Mouse (Mus musculus): ENCODE measurements around the gene Rab5b. TPM values are rescaled to one million over a fixed set of nuclear protein-coding genes. Genes with fewer than 3 reads are reported as not detected.
"Not testable (repeated sequence)": the region's sequence is repeated elsewhere in the genome, so short reads cannot be mapped to it uniquely, and the experiment has no call there.

The Rab5b gene
- total and polyA plus RNA-seq, 3 experiments, result 68.9 to 80.0 (median 72.8) TPM

- 93% methylated on average over 13 of the region's 13 CpGs for WGBS
- Histone ChIP-seq H3K79me2 (replicated peaks; ENCODE audit: control insufficient read depth, insufficient read depth, low read length) (no peaks in the 10 kb centered on the region), H3K27me3 (ENCODE audit: control insufficient read depth, insufficient read depth, low read length) (no peaks in the 10 kb centered on the region), H3K27ac (no peak overlapping the region), H3K4me3 (no peak overlapping the region), H3K36me3 (ENCODE audit: control insufficient read depth, insufficient read depth, low read length) (no peaks in the 10 kb centered on the region), H3K4me1 (ENCODE audit: control insufficient read depth, insufficient read depth, low read length) (no peaks in the 10 kb centered on the region), H3K9ac (ENCODE audit: low read depth, low read length) (no peak overlapping the region)
- TF ChIP-seq EP300 (IDR thresholded peaks at IDR 0.05; ENCODE audit: insufficient read depth, low read depth, low read length), result no peak
- TF ChIP-seq POLR2A (IDR thresholded peaks at IDR 0.05; ENCODE audit: insufficient read depth, low read depth, low read length), result no peak
- no peak for TF ChIP-seq CTCF (IDR thresholded peaks at IDR 0.05)
- no peak for DNase-seq
- intact Hi-C loops (cut with DNase I), result no loop called here
These were observed 60.4 kb downstream of the Rab5b start for GRCm38 (mm10) chr10:128635697-128636096.

GRCm38 (mm10) chr10:128631571-128631970 is 64.5 kb downstream of the Rab5b start:
- H3K4me1 ChIP-seq (ENCODE audit: control insufficient read depth, insufficient read depth, low read length), result no peaks in the 10 kb centered on the region
- H3K4me3 ChIP-seq, result no peak overlapping the region
- no peak for DNase-seq
- H3K79me2 ChIP-seq (replicated peaks; ENCODE audit: control insufficient read depth, insufficient read depth, low read length), result no peaks in the 10 kb centered on the region
- H3K36me3 ChIP-seq (ENCODE audit: control insufficient read depth, insufficient read depth, low read length), result no peaks in the 10 kb centered on the region
- H3K27me3 ChIP-seq (ENCODE audit: control insufficient read depth, insufficient read depth, low read length), result no peaks in the 10 kb centered on the region
- TF ChIP-seq CTCF (IDR thresholded peaks at IDR 0.05) (no peak), POLR2A (IDR thresholded peaks at IDR 0.05; ENCODE audit: insufficient read depth, low read depth, low read length) (no peak), EP300 (IDR thresholded peaks at IDR 0.05; ENCODE audit: insufficient read depth, low read depth, low read length) (no peak)
- intact Hi-C loops (cut with DNase I), result no loop called here
- H3K9ac ChIP-seq (ENCODE audit: low read depth, low read length), result no peak overlapping the region
- no peak overlapping the region for H3K27ac ChIP-seq
- WGBS, result 22% methylated on average over 6 of the region's 6 CpGs

- H3K4me3 ChIP-seq; DNase-seq; H3K27ac ChIP-seq; H3K36me3 ChIP-seq (ENCODE audit: control insufficient read depth, insufficient read depth, low read length); H3K4me1 ChIP-seq (ENCODE audit: control insufficient read depth, insufficient read depth, low read length); H3K9ac ChIP-seq (ENCODE audit: low read depth, low read length); intact Hi-C loops (cut with DNase I); H3K79me2 ChIP-seq (replicated peaks; ENCODE audit: control insufficient read depth, insufficient read depth, low read length); H3K27me3 ChIP-seq (ENCODE audit: control insufficient read depth, insufficient read depth, low read length): not testable (repeated sequence)
- WGBS, result 78% methylated on average over 5 of the region's 5 CpGs
These were observed 65.8 kb downstream of the Rab5b start for GRCm38 (mm10) chr10:128630306-128630705.

DNA sequence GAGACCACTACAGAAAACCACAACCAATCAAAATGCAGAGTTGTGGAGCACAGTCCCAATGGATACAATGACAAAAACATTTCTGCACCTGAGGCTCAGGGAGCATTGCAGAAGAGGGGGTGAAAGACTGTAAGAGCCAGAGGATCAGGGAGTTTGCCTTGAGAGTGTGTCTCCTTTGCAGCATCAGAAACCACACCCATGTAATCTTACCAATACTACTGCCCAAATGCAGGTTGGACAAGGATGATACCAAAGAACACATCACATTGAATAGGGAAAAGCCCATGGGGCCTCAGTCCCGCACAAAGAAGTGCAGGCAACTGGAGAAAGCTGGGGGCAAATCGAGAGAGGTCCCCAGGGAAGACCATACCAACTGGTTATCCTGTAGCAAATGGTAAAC is 66.3 kb downstream of the Rab5b start:
- Histone ChIP-seq H3K79me2 (replicated peaks; ENCODE audit: control insufficient read depth, insufficient read depth, low read length) (no peaks in the 10 kb centered on the region), H3K9ac (ENCODE audit: low read depth, low read length) (no peak overlapping the region), H3K27ac (no peak overlapping the region), H3K27me3 (ENCODE audit: control insufficient read depth, insufficient read depth, low read length) (no peaks in the 10 kb centered on the region), H3K4me3 (no peak overlapping the region), H3K36me3 (ENCODE audit: control insufficient read depth, insufficient read depth, low read length) (peaks cover 5% of the 10 kb centered on the region), H3K4me1 (ENCODE audit: control insufficient read depth, insufficient read depth, low read length) (peaks cover 3% of the 10 kb centered on the region)
- intact Hi-C loops (cut with DNase I), result loop anchor here (5.0 to 10.0 kb wide), 3 partner anchors 77 to 327 kb away; partner anchors contain the start of genes Gdf11 and Pan2
- TF ChIP-seq POLR2A (IDR thresholded peaks at IDR 0.05; ENCODE audit: insufficient read depth, low read depth, low read length) (no peak), EP300 (IDR thresholded peaks at IDR 0.05; ENCODE audit: insufficient read depth, low read depth, low read length) (no peak), CTCF (IDR thresholded peaks at IDR 0.05) (no peak)
- DNase-seq, result no peak
- WGBS, result 68% methylated on average over 2 of the region's 2 CpGs

DNA sequence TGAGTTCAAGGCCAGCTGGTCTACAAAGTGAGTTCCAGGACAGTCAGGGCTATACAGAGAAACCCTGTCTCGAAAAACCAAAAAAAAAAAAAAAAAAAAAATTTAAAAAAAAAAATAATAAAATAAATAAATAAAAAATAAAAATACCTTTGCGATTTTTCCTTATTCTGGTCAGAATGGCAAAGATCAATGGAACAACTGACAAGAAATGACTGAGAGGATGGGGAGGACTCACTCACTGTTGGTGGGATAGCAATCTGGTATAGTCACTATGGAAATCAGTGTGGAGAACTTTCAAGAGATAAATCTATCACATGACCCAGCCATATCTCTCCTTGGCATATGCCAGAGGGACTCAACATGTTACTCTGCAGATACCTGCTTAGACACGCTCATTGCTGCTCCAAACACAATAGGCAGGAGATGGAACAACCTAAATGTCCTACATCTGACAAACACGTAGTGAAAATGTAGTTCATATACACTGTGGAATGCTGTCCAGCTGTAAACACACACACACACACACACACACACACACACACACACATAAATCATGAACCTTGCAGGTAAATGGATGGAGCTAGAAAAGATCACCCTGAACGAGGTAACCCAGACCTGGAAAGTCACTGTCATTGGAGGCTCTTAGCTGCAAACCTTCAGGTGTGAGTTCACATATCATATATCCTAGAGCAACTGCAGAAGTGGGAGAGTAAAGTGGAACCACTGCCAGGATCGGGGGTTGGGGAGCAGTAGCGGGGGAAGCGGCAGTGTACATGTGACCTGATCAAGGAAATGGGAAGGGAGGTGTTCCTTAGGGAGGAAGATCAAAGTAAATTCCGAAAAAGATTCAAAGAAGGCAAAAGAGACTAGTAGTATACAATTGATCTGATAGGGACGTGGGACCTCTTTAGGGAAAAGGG is 68.4 kb downstream of the Rab5b start:
- WGBS, result 65% methylated on average over 10 of the region's 10 CpGs
- H3K79me2 ChIP-seq (replicated peaks; ENCODE audit: control insufficient read depth, insufficient read depth, low read length), result no peaks in the 10 kb centered on the region
- intact Hi-C loops (cut with DNase I), result loop anchor here (5.0 to 10.0 kb wide), 3 partner anchors 75 to 325 kb away; partner anchors contain the start of genes Gdf11 and Pan2
- peaks cover 3% of the 10 kb centered on the region for H3K4me1 ChIP-seq (ENCODE audit: control insufficient read depth, insufficient read depth, low read length)
- H3K27me3 ChIP-seq (ENCODE audit: control insufficient read depth, insufficient read depth, low read length), result no peaks in the 10 kb centered on the region
- H3K4me3 ChIP-seq, result no peak overlapping the region
- H3K36me3 ChIP-seq (ENCODE audit: control insufficient read depth, insufficient read depth, low read length), result peaks cover 5% of the 10 kb centered on the region
- no peak for DNase-seq
- no peak overlapping the region for H3K27ac ChIP-seq
- H3K9ac ChIP-seq (ENCODE audit: low read depth, low read length), result no peak overlapping the region
- TF ChIP-seq EP300 (IDR thresholded peaks at IDR 0.05; ENCODE audit: insufficient read depth, low read depth, low read length) (no peak), CTCF (IDR thresholded peaks at IDR 0.05) (no peak), POLR2A (IDR thresholded peaks at IDR 0.05; ENCODE audit: insufficient read depth, low read depth, low read length) (no peak)

Other genes starting within 250 kb of the Rab5b start
- 10 to 100 TPM; 75.5 to 77.6 TPM for gene Smarcc2, start 237.0 kb downstream of the Rab5b start, total RNA-seq (2021)
- 49.1 and 61.1 TPM in 2 replicates for gene Smarcc2, start 237.0 kb downstream of the Rab5b start, polyA plus RNA-seq (2012; rRNA removed)
- 100 to 1,000 TPM; 242 to 302 TPM for gene Myl6, start 202.1 kb downstream of the Rab5b start, total RNA-seq (2021)
- 379 and 468 TPM in 2 replicates for gene Myl6, start 202.1 kb downstream of the Rab5b start, polyA plus RNA-seq (2012; rRNA removed)
- 1 to 10 TPM; 3.5 to 3.8 TPM for gene Myl6b, start 197.6 kb downstream of the Rab5b start, total RNA-seq (2021)
- gene Myl6b, start 197.6 kb downstream of the Rab5b start, polyA plus RNA-seq (2012; rRNA removed), result 2.9 and 4.1 TPM in 2 replicates
- gene Esyt1, start 170.4 kb downstream of the Rab5b start, total RNA-seq (2021), result 10 to 100 TPM; 16.4 to 17.9 TPM
- 23.6 and 24.7 TPM in 2 replicates for gene Esyt1, start 170.4 kb downstream of the Rab5b start, polyA plus RNA-seq (2012; rRNA removed)
- gene Zc3h10, start 148.5 kb downstream of the Rab5b start, total RNA-seq (2021), result 1 to 10 TPM; 7.5 to 7.6 TPM
- gene Zc3h10, start 148.5 kb downstream of the Rab5b start, polyA plus RNA-seq (2012; rRNA removed), result 6.6 and 6.8 TPM in 2 replicates
- gene Rpl41, start 147.0 kb downstream of the Rab5b start, total RNA-seq (2021), result 1,000 to 10,000 TPM; 1,453 to 1,598 TPM
- 853 and 867 TPM in 2 replicates for gene Rpl41, start 147.0 kb downstream of the Rab5b start, polyA plus RNA-seq (2012; rRNA removed)
- 10 to 100 TPM; 39.4 to 44.2 TPM for gene Pa2g4, start 130.3 kb downstream of the Rab5b start, total RNA-seq (2021)
- 19.5 and 35.6 TPM in 2 replicates for gene Pa2g4, start 130.3 kb downstream of the Rab5b start, polyA plus RNA-seq (2012; rRNA removed)
- 1 to 10 TPM; 6.3 to 8.2 TPM for gene Erbb3, start 106.6 kb downstream of the Rab5b start, total RNA-seq (2021)
- gene Erbb3, start 106.6 kb downstream of the Rab5b start, polyA plus RNA-seq (2012; rRNA removed), result 5.5 and 7.7 TPM in 2 replicates
- gene Rps26, start 69.5 kb downstream of the Rab5b start, total RNA-seq (2021), result 100 to 1,000 TPM; 229 to 279 TPM
- gene Rps26, start 69.5 kb downstream of the Rab5b start, polyA plus RNA-seq (2012; rRNA removed), result 315 and 337 TPM in 2 replicates
- gene Ikzf4, start 50.3 kb downstream of the Rab5b start, total RNA-seq (2021), result 1 to 10 TPM in 1 of 2 experiments, under 1 TPM in 1; 0.97 to 1.8 TPM
- gene Ikzf4, start 50.3 kb downstream of the Rab5b start, polyA plus RNA-seq (2012; rRNA removed), result 0.88 TPM in 2 replicates
- gene Suox, start 22.2 kb downstream of the Rab5b start, total RNA-seq (2021), result 10 to 100 TPM; 25.6 to 26.6 TPM
- 21.8 and 37.9 TPM in 2 replicates for gene Suox, start 22.2 kb downstream of the Rab5b start, polyA plus RNA-seq (2012; rRNA removed)
- under 1 TPM; 0.43 to 0.50 TPM for gene Pmel, start 7.9 kb upstream of the Rab5b start, total RNA-seq (2021)
- gene Pmel, start 7.9 kb upstream of the Rab5b start, polyA plus RNA-seq (2012; rRNA removed), result 0.59 and 0.66 TPM in 2 replicates
- gene Cdk2, start 8.8 kb upstream of the Rab5b start, total RNA-seq (2021), result 10 to 100 TPM in 1 of 2 experiments, 1 to 10 TPM in 1; 8.5 to 10.9 TPM
- gene Cdk2, start 8.8 kb upstream of the Rab5b start, polyA plus RNA-seq (2012; rRNA removed), result 10.0 and 17.5 TPM in 2 replicates
- 10 to 100 TPM; 11.2 to 12.6 TPM for gene Dgka, start 48.6 kb upstream of the Rab5b start, total RNA-seq (2021)
- 17.5 and 20.3 TPM in 2 replicates for gene Dgka, start 48.6 kb upstream of the Rab5b start, polyA plus RNA-seq (2012; rRNA removed)
- gene Pym1, start 51.6 kb upstream of the Rab5b start, total RNA-seq (2021), result 1 to 10 TPM; 8.6 to 9.4 TPM
- 7.9 and 10.8 TPM in 2 replicates for gene Pym1, start 51.6 kb upstream of the Rab5b start, polyA plus RNA-seq (2012; rRNA removed)
- 1 to 10 TPM; 2.8 to 4.4 TPM for gene Mmp19, start 94.6 kb upstream of the Rab5b start, total RNA-seq (2021)
- gene Mmp19, start 94.6 kb upstream of the Rab5b start, polyA plus RNA-seq (2012; rRNA removed), result 3.1 and 4.4 TPM in 2 replicates
- gene Dnajc14, start 107.8 kb upstream of the Rab5b start, total RNA-seq (2021), result 10 to 100 TPM; 34.1 to 36.4 TPM
- 8.4 and 11.3 TPM in 2 replicates for gene Dnajc14, start 107.8 kb upstream of the Rab5b start, polyA plus RNA-seq (2012; rRNA removed)
- gene Tmem198b, start 108.1 kb upstream of the Rab5b start, total RNA-seq (2021), result 1 to 10 TPM; 4.7 to 5.4 TPM
- gene Tmem198b, start 108.1 kb upstream of the Rab5b start, polyA plus RNA-seq (2012; rRNA removed), result 11.2 and 11.9 TPM in 2 replicates
- 10 to 100 TPM; 37.2 to 43.4 TPM for gene Sarnp, start 121.1 kb upstream of the Rab5b start, total RNA-seq (2021)
- 14.3 and 25.5 TPM in 2 replicates for gene Sarnp, start 121.1 kb upstream of the Rab5b start, polyA plus RNA-seq (2012; rRNA removed)
- 1 to 10 TPM; 7.8 to 8.1 TPM for gene Ormdl2, start 125.4 kb upstream of the Rab5b start, total RNA-seq (2021)
- gene Ormdl2, start 125.4 kb upstream of the Rab5b start, polyA plus RNA-seq (2012; rRNA removed), result 15.3 and 23.3 TPM in 2 replicates
- gene Gdf11, start 195.5 kb upstream of the Rab5b start, total RNA-seq (2021), result 1 to 10 TPM; 2.0 to 2.5 TPM
- gene Gdf11, start 195.5 kb upstream of the Rab5b start, polyA plus RNA-seq (2012; rRNA removed), result 0.78 and 1.1 TPM in 2 replicates
- gene Cd63, start 204.7 kb upstream of the Rab5b start, total RNA-seq (2021), result 100 to 1,000 TPM; 132 to 156 TPM
- 83.2 and 101 TPM in 2 replicates for gene Cd63, start 204.7 kb upstream of the Rab5b start, polyA plus RNA-seq (2012; rRNA removed)
- 1 to 10 TPM; 5.2 to 5.9 TPM for gene Rdh5, start 226.6 kb upstream of the Rab5b start, total RNA-seq (2021)
- gene Rdh5, start 226.6 kb upstream of the Rab5b start, polyA plus RNA-seq (2012; rRNA removed), result 19.4 and 24.9 TPM in 2 replicates
- gene Bloc1s1, start 227.8 kb upstream of the Rab5b start, total RNA-seq (2021), result 100 to 1,000 TPM; 181 to 201 TPM
- gene Bloc1s1, start 227.8 kb upstream of the Rab5b start, polyA plus RNA-seq (2012; rRNA removed), result 229 and 234 TPM in 2 replicates
- 100 to 1,000 TPM; 140 to 155 TPM for gene Itga7, start 237.6 kb upstream of the Rab5b start, total RNA-seq (2021)
- gene Itga7, start 237.6 kb upstream of the Rab5b start, polyA plus RNA-seq (2012; rRNA removed), result 151 and 206 TPM in 2 replicates

All from heart, adult 2 months (tissue).